Mouse (Mus musculus) limb, embryonic 14.5 days (tissue): Measurements from ENCODE around the gene Gm5475. TPM values are rescaled to one million over a fixed set of nuclear protein-coding genes. Genes with fewer than 3 reads are reported as not detected.

ENCODE experiments used
- ATAC-seq: fragments of 200-750 bp; cut with Nextera tagmentation; 2 replicates; pipeline ENCODE4 v1.8.0; 2017; ENCODE audit warnings: low read depth, moderate number of reproducible peaks, moderate TSS enrichment; ENCODE audit not compliant: low FRiP score
- DNase-seq: peaks from one replicate; pipeline ENCODE4 v3.0.0-alpha.2; 2015; ENCODE audit warnings: low spot score
- H3K27ac ChIP-seq: fragments of 300-500 bp; sonication (generic); replicated peaks from 2 replicates; pipeline ENCODE4 v1.5.1; 2014; ENCODE audit warnings: low read depth, mild to moderate bottlenecking, low read length, moderate library complexity, mixed read lengths
- H3K27me3 ChIP-seq: fragments of 300-500 bp; sonication (generic); 2 replicates; pipeline ENCODE4 v1.6.1; 2014; ENCODE audit warnings: low read length, mixed read lengths; ENCODE audit not compliant: control insufficient read depth, insufficient read depth
- H3K36me3 ChIP-seq: fragments of 300-500 bp; sonication (generic); 2 replicates; pipeline ENCODE4 v1.6.1; 2014; ENCODE audit warnings: mild to moderate bottlenecking, low read length, moderate library complexity, mixed read lengths; ENCODE audit not compliant: control insufficient read depth, insufficient read depth
- H3K4me1 ChIP-seq: fragments of 300-500 bp; sonication (generic); 2 replicates; pipeline ENCODE4 v1.6.1; 2014; ENCODE audit warnings: antibody characterized with exemption, low read length, mixed read lengths; ENCODE audit not compliant: control insufficient read depth, insufficient read depth
- H3K4me2 ChIP-seq: fragments of 300-500 bp; sonication (generic); replicated peaks from 2 replicates; pipeline ENCODE4 v1.6.1; 2014; ENCODE audit warnings: low read depth, mild to moderate bottlenecking, low read length, moderate library complexity; ENCODE audit not compliant: severe bottlenecking
- H3K4me3 ChIP-seq: fragments of 300-500 bp; sonication (generic); replicated peaks from 2 replicates; pipeline ENCODE4 v1.5.1; 2014; ENCODE audit warnings: low read length
- H3K9ac ChIP-seq: fragments of 300-500 bp; sonication (generic); 2 replicates; pipeline ENCODE4 v1.6.1; 2014; ENCODE audit warnings: mild to moderate bottlenecking, low read depth, low read length, moderate library complexity; ENCODE audit not compliant: severe bottlenecking
- H3K9me3 ChIP-seq: fragments of 300-500 bp; sonication (generic); 2 replicates; pipeline ENCODE4 v1.6.1; 2016; ENCODE audit warnings: low read length; ENCODE audit not compliant: control insufficient read depth
- POLR2A ChIP-seq: fragments of 200-500 bp; IDR thresholded peaks from 2 replicates; pipeline ENCODE4 v1.8.0; 2012; ENCODE audit warnings: inconsistent platforms, mild to moderate bottlenecking, moderate library complexity, borderline replicate concordance; ENCODE audit not compliant: insufficient read depth, insufficient read length; ENCODE audit errors: extremely low read depth
- WGBS: fragments of 180-500 bp; shearing (Covaris S2); extraction: QIAGEN DNeasy Blood & Tissue Kit; methylation state at CpG from one replicate; pipeline ENCODE4 v1.1.7; 2014; 5-methylcytosine and 5-hydroxymethylcytosine counted together
- polyA plus RNA-seq, 2 experiments: library from polyadenylated mRNA; depleted of rRNA in 1 of 2; stranded (reverse) in 1 of 2; unstranded in 1 of 2; fragments of >200 nt; fragmentation: Nextera tagmentation in 1 of 2; extraction: Ambion mirVana in 1 of 2; gene quantifications; 2 replicates each; pipeline versions ENCODE4 v1.2.1 to v1.2.3; 2012 to 2014

Gene Gm5475
- polyA plus RNA-seq, 2 experiments = 0.04 to 0.12 TPM

GRCm38 (mm10) chr15:100402798-100403197 is 19.1 kb upstream of the Gm5475 start:
- Histone ChIP-seq H3K36me3 (peaks cover 87% of the 10 kb centered on the region), H3K27me3 (no peaks in the 10 kb centered on the region), H3K9ac (no peak overlapping the region), H3K9me3 (no peaks in the 10 kb centered on the region), H3K27ac (no peak overlapping the region), H3K4me2 (no peak overlapping the region), H3K4me3 (no peak overlapping the region), H3K4me1 (no peaks in the 10 kb centered on the region)
- DNase-seq = no peak
- no peak for ATAC-seq
- no peak for TF ChIP-seq POLR2A
- WGBS = 76% methylated on average over 4 of the region's 4 CpGs

GRCm38 (mm10) chr15:100403318-100404000 is 18.5 kb upstream of the Gm5475 start:
- ATAC-seq = no peak

GRCm38 (mm10) chr15:100406088-100406487 is 15.9 kb upstream of the Gm5475 start:
- H3K4me2 ChIP-seq = no peak overlapping the region
- H3K36me3 ChIP-seq = peaks cover 80% of the 10 kb centered on the region
- no peak for ATAC-seq

More at GRCm38 (mm10) chr15:100403318-100404000, 18.5 kb upstream of the Gm5475 start:
- H3K27ac ChIP-seq = no peak overlapping the region
- no peak overlapping the region for H3K4me3 ChIP-seq
- H3K4me1 ChIP-seq = no peaks in the 10 kb centered on the region
- DNase-seq = no peak
- H3K9me3 ChIP-seq = no peaks in the 10 kb centered on the region
- H3K36me3 ChIP-seq = peaks cover 86% of the 10 kb centered on the region
- H3K4me2 ChIP-seq = no peak overlapping the region
- WGBS = 96% methylated on average over 16 of the region's 16 CpGs
- no peak for TF ChIP-seq POLR2A
- H3K9ac ChIP-seq = no peak overlapping the region
- H3K27me3 ChIP-seq = no peaks in the 10 kb centered on the region

GRCm38 (mm10) chr15:100410918-100411672 is 10.9 kb upstream of the Gm5475 start:
- no peaks in the 10 kb centered on the region for H3K27me3 ChIP-seq
- H3K36me3 ChIP-seq = peaks cover 42% of the 10 kb centered on the region

More at GRCm38 (mm10) chr15:100406088-100406487, 15.9 kb upstream of the Gm5475 start:
- Histone ChIP-seq H3K27ac (no peak overlapping the region), H3K9ac (no peak overlapping the region), H3K9me3 (no peaks in the 10 kb centered on the region), H3K27me3 (no peaks in the 10 kb centered on the region), H3K4me1 (no peaks in the 10 kb centered on the region), H3K4me3 (no peak overlapping the region)
- TF ChIP-seq POLR2A = no peak
- WGBS = 86% methylated on average over 5 of the region's 5 CpGs
- no peak for DNase-seq

GRCm38 (mm10) chr15:100411731-100412130 is 10.2 kb upstream of the Gm5475 start:
- no peak for TF ChIP-seq POLR2A
- Histone ChIP-seq H3K4me1 (no peaks in the 10 kb centered on the region), H3K9me3 (no peaks in the 10 kb centered on the region), H3K36me3 (peaks cover 38% of the 10 kb centered on the region), H3K27ac (no peak overlapping the region), H3K4me2 (no peak overlapping the region), H3K9ac (no peak overlapping the region), H3K27me3 (no peaks in the 10 kb centered on the region), H3K4me3 (no peak overlapping the region)
- no peak for DNase-seq
- WGBS = 86% methylated on average over 5 of the region's 5 CpGs
- no peak for ATAC-seq

More at GRCm38 (mm10) chr15:100410918-100411672, 10.9 kb upstream of the Gm5475 start:
- 58% methylated on average over 14 of the region's 14 CpGs for WGBS
- Histone ChIP-seq H3K9me3 (no peaks in the 10 kb centered on the region), H3K9ac (no peak overlapping the region), H3K4me1 (no peaks in the 10 kb centered on the region), H3K27ac (no peak overlapping the region), H3K4me2 (no peak overlapping the region), H3K4me3 (no peak overlapping the region)
- ATAC-seq = no peak
- no peak for DNase-seq
- TF ChIP-seq POLR2A = no peak
